Mouse (Mus musculus) splenic B cell, adult 2 months (primary cell): ENCODE measurements around the gene Taf3.
A peak's percentile ranks its signal among the peaks of the same experiment; 100 is the strongest.

ENCODE experiments used
- DNase-seq: peaks from one replicate; pipeline ENCODE4 v3.0.0-alpha.2; 2011; ENCODE audit warnings: low read depth, low spot score
- H3K27me3 ChIP-seq: 2 replicates; pipeline ENCODE4 v1.6.1; 2012; ENCODE audit warnings: mild to moderate bottlenecking, low read length, moderate library complexity, mixed read lengths; ENCODE audit not compliant: control insufficient read depth, poor library complexity, insufficient read depth, severe bottlenecking
- H3K36me3 ChIP-seq: 2 replicates; pipeline ENCODE4 v1.6.1; 2012; ENCODE audit warnings: mild to moderate bottlenecking, low read length, moderate library complexity, mixed read lengths; ENCODE audit not compliant: control insufficient read depth, poor library complexity, insufficient read depth, severe bottlenecking

Gene Taf3

DNA sequence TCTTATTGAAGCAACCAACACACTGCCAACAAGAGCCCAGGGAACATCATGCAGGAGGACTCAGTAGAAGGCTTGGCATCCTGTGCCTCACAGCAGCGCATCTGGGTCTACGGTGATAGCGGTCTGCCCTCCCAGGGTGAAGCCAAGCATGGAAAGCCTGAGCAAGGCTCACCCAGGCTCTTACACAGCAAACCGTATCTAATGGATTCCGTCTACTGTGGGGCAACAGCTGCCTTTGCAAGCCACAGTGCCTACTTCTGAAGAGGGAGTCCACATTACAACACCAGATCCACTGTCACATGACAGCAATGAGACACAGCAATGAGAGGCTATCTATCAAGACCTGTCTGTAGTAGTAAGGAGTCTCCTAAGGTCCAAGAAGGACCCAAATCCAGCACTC is 52.3 kb downstream of the Taf3 start:
- DNase-seq, result peak; percentile 27
- H3K36me3 ChIP-seq, result no peaks in the 10 kb centered on the region
- no peaks in the 10 kb centered on the region; the same call in 1 of the 2 replicates for H3K27me3 ChIP-seq

DNA sequence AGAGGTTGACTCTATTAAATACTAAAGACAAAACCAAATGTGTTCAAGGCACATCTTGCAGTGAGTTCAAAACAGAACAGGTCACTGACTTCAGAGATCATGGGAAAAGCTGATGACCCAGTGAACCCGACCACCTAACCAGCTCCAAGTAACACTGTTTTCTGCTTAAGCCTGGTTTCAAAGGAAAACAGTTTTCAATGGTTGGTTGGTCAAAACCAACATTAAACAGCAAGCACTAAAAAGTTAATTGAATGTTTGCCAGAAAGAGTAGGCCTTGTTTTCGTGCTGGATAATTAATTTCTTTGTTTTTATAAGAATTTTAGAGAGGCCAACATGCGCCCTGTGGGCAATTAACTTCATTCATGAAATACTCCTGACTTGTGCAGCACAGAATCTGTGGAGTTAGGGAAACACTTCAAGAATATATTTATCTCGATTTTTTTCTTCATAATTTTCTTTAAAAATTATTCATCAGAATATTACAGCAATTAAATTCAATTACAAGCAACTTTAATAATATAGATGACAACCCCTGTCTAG is 57.6 kb downstream of the Taf3 start:
- Histone ChIP-seq H3K36me3 (no peaks in the 10 kb centered on the region), H3K27me3 (no peaks in the 10 kb centered on the region)
- DNase-seq, result no peak

DNA sequence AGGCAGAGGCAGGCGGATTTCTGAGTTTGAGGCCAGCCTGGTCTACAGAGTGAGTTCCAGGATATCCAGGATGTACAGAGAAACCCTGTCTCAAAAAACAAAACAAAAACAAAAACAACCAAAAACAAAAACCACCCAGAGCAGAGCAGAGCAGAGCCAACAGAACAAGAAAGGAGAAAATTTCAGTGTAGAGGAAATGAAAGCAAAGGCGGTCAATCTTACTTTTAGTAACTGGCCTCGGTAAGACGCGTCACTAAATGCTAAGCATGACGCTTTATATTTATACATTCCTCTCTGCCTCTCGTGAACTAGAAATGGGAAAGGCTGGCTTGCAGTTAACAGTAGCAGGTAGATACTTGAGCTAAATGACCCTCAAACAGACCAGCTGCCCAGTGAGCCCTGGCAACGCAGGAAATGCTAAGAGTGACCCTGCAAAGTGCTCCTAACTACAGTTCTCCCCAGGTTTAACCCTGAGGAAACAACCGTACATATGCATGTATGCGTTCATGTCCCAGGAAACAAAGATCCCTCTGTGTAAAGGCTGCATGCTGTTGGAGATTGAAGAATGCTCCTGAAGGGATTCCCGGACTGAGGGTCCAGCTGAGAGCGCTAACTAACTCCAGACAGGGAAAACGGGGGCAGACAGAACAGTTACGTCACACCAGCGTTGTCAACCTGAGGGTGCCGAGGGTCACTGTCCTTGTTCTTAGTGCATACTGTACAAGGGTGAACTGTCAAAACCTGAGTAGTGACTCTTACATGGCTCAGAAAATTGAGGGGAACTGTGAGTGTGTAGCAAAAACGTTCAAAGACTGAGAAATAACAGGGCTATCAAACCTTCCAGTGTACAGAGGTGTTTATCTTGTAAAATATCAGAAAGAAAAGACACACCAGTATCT is 58.5 kb downstream of the Taf3 start:
- H3K36me3 ChIP-seq, result no peaks in the 10 kb centered on the region
- no peak for DNase-seq
- H3K27me3 ChIP-seq, result no peaks in the 10 kb centered on the region

DNA sequence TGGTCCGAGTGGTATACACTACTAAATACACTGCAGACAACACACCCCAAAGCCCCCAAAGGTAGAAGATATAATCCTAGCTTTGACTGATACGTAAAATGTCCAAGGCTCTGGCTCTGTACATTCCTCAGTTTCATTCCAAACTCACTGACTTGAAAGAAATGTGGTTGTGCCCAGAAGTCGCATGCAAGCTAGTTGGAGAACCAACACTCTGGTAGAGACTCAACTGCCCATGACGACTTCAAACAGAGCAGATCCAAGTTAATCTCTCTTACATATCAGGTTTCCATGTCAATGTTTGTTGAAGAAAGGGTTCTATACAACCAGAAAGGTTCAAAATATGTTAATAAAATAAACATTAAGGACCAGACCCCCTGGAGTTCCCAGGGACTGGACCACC is 60.1 kb downstream of the Taf3 start:
- H3K36me3 ChIP-seq, result no peaks in the 10 kb centered on the region

DNA sequence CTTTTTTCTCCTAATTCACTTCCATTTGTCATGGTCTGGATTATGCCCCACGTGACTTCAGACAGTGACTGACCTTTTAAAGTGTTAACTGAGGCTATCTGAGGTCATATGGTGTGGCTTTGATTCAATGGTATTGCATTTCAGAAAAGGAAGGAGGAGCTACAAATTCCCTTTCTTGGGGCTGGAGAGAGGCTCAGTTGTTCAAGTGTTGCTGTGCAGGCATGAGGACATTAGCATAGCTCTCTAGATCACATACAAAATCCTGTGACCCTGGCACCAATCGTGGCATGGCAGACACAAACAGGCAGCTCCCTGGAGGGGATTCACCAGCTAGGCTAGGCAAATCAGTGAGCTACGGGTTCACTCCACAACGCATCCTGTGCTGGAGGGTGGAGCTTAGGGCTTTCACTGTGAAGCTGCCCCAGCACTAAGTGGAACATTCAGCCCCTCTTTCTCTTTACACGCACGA is 62.4 kb downstream of the Taf3 start:
- peak; percentile 80 for DNase-seq
- Histone ChIP-seq H3K27me3 (no peaks in the 10 kb centered on the region), H3K36me3 (no peaks in the 10 kb centered on the region)

More for the DNA sequence above, 60.1 kb downstream of the Taf3 start:
- H3K27me3 ChIP-seq, result no peaks in the 10 kb centered on the region
- DNase-seq, result no peak

DNA sequence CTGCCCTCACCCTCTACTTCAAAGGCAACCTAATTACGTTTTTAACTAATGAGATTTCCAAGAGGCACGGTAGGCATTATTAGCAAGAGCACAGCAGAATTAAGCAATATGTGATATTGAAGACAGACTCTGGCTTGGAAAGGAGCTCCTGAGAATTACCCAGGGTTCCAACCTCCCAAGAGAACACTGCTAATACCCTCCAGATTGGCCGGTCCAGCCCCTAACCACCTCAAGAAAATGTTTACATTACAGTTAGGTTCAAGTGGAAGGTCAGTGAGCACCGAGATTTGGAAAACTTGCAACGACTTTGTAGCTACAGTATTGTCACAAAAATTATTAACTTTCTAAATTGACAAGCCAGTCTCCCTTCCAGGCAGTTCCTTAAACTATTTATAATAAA is 66.0 kb downstream of the Taf3 start:
- no peak for DNase-seq
- Histone ChIP-seq H3K36me3 (no peaks in the 10 kb centered on the region), H3K27me3 (no peaks in the 10 kb centered on the region)

DNA sequence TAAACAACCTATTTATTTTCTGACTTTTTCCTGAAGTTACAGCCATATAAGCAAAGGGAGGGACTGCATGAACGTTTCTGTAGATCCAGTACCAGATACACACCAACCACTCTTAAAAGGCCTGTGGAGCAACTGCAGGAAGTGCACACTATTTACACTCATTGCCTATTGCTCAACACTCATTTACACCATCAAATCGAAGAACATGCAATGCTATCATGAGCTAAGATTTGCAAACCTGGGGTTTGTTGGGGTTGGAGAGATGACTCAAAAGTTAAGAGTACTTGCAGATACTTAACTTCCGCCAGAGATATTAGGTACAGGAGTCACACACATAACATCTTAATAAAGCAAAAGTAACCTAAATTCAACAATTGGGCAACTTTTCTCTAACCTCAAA is 76.5 kb downstream of the Taf3 start:
- Histone ChIP-seq H3K27me3 (no peaks in the 10 kb centered on the region), H3K36me3 (no peaks in the 10 kb centered on the region)
- no peak for DNase-seq

DNA sequence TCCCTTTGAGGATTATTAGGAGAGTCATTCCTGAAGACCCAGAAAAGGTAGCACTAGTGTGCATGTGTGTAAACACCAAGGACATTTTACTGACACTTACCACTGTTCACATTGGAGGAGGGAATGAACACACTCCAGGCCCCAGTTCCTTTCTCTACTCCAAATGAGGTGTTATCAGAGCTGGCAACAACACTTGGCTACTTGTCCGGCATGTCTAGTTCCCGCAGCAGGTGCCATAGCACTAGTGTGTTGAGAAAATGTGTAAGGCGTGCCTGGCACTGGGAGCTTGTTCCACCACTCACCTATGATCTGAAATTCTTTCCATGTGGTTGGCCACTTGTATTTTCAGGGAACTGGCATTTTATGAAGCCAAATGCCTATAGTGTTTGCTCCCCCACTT is 77.8 kb downstream of the Taf3 start:
- DNase-seq, result no peak
- no peaks in the 10 kb centered on the region for H3K36me3 ChIP-seq
- H3K27me3 ChIP-seq, result no peaks in the 10 kb centered on the region

DNA sequence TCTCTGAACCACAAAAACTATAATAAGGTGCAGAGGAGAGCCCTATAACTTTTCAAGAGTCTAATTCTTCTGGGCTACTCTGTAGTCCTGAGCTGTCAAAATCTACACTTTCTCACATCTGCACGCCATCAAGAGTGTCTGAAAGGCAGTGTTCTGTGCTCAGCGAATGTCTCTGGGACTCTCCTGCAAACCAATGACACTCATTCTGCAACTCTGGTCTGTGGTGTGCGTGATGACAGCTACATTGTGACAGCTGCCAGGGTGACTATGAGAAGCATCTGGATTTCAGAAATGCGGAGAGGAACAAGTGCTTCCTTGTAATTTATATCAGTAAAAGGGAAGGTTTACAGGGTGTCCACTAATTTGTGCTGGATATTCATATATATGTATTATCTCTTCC is 78.2 kb downstream of the Taf3 start:
- H3K36me3 ChIP-seq, result no peaks in the 10 kb centered on the region
- no peaks in the 10 kb centered on the region for H3K27me3 ChIP-seq
- DNase-seq, result no peak

DNA sequence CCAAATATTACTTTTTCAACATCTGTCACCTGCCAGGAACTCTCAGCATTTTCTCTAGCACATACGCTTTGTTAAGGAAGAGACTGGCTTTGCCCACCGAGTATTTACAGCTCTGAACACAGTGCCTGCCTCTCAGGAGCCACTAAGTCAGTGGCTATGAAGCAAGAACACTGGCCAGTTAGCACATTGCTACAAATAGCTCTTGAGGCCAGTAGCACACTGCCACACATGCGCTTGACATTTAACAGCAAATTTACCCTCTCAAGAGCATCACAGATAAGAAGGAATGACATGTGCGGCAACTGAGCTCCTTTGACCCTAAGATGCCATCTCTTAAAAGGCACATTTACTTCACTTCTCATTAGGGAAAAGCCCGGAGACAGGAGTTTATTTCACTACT is 78.7 kb downstream of the Taf3 start:
- Histone ChIP-seq H3K27me3 (no peaks in the 10 kb centered on the region), H3K36me3 (no peaks in the 10 kb centered on the region)
- no peak for DNase-seq

DNA sequence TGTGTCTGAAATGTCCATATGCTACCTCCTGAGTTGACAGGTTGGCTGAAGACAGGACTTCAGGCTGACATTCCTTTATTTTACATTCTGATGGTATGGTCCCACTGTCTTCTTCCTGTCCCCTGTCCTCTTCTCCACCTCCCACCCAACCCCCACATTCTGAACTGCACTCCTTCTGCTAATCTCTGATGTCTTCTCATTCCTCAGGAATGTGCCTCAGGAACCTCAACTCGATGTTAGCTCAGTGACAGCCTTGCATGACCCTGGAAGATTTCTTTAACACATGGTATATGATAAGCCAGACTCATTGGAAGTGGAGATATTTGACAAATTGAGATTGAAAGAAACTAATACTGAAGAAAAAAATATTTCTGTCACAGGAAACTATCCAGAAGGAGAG is 81.8 kb downstream of the Taf3 start:
- H3K27me3 ChIP-seq, result no peaks in the 10 kb centered on the region
- no peak for DNase-seq
- H3K36me3 ChIP-seq, result no peaks in the 10 kb centered on the region

DNA sequence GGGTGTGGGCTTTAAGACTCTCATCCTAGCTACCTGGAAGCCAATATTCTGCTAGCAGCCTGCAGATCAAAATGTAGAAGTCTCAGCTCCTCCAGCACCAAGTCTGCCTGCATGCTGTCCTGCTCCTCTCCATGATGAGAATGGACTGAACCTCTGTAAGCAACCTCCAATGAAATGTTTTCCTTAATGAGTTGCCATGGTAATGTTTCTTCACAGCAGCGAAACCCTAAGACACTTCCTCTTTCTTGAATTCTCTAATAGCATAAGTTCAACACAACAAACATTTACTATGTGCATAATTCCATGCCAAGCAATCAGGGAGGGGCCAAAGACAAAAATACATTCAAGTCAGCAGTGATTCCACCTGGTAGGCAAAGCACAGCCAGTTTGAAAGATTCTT is 82.8 kb downstream of the Taf3 start:
- H3K36me3 ChIP-seq, result no peaks in the 10 kb centered on the region
- H3K27me3 ChIP-seq, result no peaks in the 10 kb centered on the region
- peak; percentile 69 for DNase-seq

DNA sequence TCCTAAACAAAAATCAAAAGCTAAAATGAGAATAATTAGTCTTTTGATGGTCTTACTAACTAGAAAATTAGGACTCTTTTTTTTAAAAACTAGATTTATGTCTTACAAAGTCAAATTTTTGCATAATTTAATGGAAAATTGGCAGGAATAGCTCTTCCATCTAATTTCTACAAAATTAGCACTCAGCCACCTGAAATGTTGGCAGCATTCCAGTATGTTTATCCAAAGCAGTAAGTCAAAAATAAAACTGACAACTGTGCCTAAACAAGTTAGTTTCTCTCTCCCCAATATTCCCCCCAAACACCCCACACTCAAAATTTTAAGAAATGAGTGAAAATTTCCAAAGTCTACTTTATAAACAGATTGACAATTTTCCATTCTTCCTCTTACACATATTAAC is 85.5 kb downstream of the Taf3 start:
- no peak for DNase-seq
- H3K27me3 ChIP-seq, result no peaks in the 10 kb centered on the region
- H3K36me3 ChIP-seq, result no peaks in the 10 kb centered on the region

DNA sequence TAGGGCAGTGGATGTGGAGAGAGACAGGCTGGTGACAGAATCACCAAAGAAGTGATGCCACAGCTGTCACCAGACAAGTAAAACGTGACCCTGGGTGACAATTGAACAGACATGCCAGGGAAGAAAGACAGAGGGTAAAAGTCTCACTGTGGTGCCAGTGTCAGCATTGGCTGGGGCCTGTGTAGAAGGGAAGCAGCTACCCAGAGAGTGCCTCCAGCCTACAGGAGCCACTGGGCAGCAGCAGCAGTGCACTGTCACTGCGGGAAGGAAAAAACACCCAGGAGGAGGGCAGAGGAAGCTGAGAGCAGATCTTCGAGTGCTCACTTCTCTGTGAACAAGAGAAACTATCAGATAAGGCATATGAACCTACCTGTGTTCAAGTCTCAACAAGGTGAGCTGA is 86.7 kb downstream of the Taf3 start:
- no peaks in the 10 kb centered on the region for H3K36me3 ChIP-seq
- DNase-seq, result no peak

DNA sequence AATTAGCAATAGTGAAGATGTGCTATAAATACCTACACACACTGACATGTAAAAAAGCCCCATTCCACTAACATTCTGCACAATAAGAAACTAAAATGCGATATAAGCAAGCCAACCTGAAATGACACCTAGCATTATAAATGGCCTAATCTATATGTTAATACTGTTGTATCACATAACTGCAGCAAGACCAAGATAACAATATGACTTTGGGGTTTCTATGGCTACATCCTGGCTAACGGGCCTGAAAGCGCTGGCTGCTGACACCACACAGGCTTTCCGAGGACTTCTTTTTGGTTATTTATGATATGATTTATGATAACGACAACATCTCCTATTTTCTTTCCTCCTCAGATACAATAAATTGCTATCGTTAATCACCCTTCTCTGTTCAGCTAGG is 90.4 kb downstream of the Taf3 start:
- no peaks in the 10 kb centered on the region for H3K27me3 ChIP-seq
- no peaks in the 10 kb centered on the region for H3K36me3 ChIP-seq
- no peak for DNase-seq

More for the DNA sequence above, 86.7 kb downstream of the Taf3 start:
- H3K27me3 ChIP-seq, result no peaks in the 10 kb centered on the region
